Mouse (Mus musculus): ENCODE measurements around the gene Rangrf. TPM values are rescaled to one million over a fixed set of nuclear protein-coding genes. Genes with fewer than 3 reads are reported as not detected.

The Rangrf gene
- polyA plus RNA-seq, 1 experiment from 2014 or later = 27.6 TPM

- peak within 1 kb of the TSS; percentile 15 for H3K4me3 ChIP-seq
- H3K27me3 ChIP-seq = peaks cover 50% of the 10 kb centered on the region
- peaks cover 17% of the 10 kb centered on the region for H3K4me1 ChIP-seq (replicated peaks)
- no peaks in the 10 kb centered on the region for H3K36me3 ChIP-seq
- no peak for ATAC-seq (ENCODE audit: low read depth)
- no peaks in the 10 kb centered on the region for H3K9me3 ChIP-seq
- 0 out of 2 replicates have a peak within 1 kb of the TSS, but pooled peaks have one; percentile 9 for H3K27ac ChIP-seq (replicated peaks)
- 0 out of 2 replicates have a peak within 1 kb of the TSS, but pooled peaks have one; percentile 38 for H3K9ac ChIP-seq
- peak within 1 kb of the TSS; percentile 21; the same call in 1 of the 2 replicates for H3K4me2 ChIP-seq
- WGBS = 40% methylated on average over 8 of the region's 8 CpGs
Observed at GRCm38 (mm10) chr11:68957308-68957707, 17.7 kb downstream of the Rangrf start, which contains the start of gene Arhgef15. Gene Arhgef15 (minus strand): TSS chr11:68957480.

GRCm38 (mm10) chr11:68956697-68957096 is 18.3 kb downstream of the Rangrf start:
- peaks cover 55% of the 10 kb centered on the region for H3K27me3 ChIP-seq
- peak overlapping the region; percentile 21; the same call in 1 of the 2 replicates for H3K4me2 ChIP-seq

DNA sequence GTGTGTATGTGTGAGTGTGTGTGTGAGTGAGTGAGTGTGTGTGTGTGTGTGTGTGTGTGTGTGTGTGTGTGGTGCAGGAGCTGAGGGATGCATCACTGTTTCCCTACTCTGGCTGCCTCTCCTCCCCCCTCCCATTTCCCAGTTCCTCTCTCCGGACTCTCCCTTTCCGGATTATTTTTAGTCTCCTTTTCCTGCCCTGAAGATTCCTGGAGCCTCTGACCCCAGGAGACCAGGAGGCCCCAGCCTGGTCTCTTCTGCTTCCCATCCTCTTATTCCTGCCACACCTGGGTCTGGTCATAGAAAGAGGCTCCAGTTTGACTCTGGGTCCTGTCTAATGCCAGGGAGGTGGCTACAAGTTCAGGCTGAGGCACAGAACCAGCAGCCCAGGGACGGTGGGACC is 18.9 kb downstream of the Rangrf start:
- H3K9ac ChIP-seq = peak overlapping the region; percentile 38; the same call in 1 of the 2 replicates
- WGBS = 61% methylated on average over 3 of the region's 3 CpGs
- H3K9me3 ChIP-seq = no peaks in the 10 kb centered on the region
- no peaks in the 10 kb centered on the region for H3K36me3 ChIP-seq
- H3K4me2 ChIP-seq = peak overlapping the region; percentile 21; the same call in 1 of the 2 replicates
- 0 out of 2 replicates have a peak overlapping the region, but pooled peaks have one; percentile 9 for H3K27ac ChIP-seq (replicated peaks)
- peaks cover 61% of the 10 kb centered on the region for H3K27me3 ChIP-seq
- ATAC-seq (ENCODE audit: low read depth) = no peak
- H3K4me1 ChIP-seq (replicated peaks) = peaks cover 17% of the 10 kb centered on the region
- peak overlapping the region; percentile 15; the same call in 1 of the 2 replicates for H3K4me3 ChIP-seq

More at GRCm38 (mm10) chr11:68956697-68957096, 18.3 kb downstream of the Rangrf start:
- Histone ChIP-seq H3K9ac (0 out of 2 replicates have a peak overlapping the region, but pooled peaks have one; percentile 38), H3K36me3 (no peaks in the 10 kb centered on the region), H3K9me3 (no peaks in the 10 kb centered on the region), H3K4me1 (replicated peaks) (peaks cover 17% of the 10 kb centered on the region), H3K27ac (replicated peaks) (0 out of 2 replicates have a peak overlapping the region, but pooled peaks have one; percentile 9), H3K4me3 (peak overlapping the region; percentile 15)
- ATAC-seq (ENCODE audit: low read depth) = no peak
- 31% methylated on average over 13 of the region's 13 CpGs for WGBS

GRCm38 (mm10) chr11:68955473-68955872 is 19.5 kb downstream of the Rangrf start:
- H3K36me3 ChIP-seq = no peaks in the 10 kb centered on the region
- H3K27ac ChIP-seq (replicated peaks) = no peak overlapping the region
- 0 out of 2 replicates have a peak overlapping the region, but pooled peaks have one; percentile 33 for H3K4me3 ChIP-seq
- 74% methylated on average over 5 of the region's 5 CpGs for WGBS
- ATAC-seq (ENCODE audit: low read depth) = peak; percentile 65; the same call in 1 of the 2 replicates
- H3K9ac ChIP-seq = peak overlapping the region; percentile 62
- H3K4me1 ChIP-seq (replicated peaks) = peaks cover 17% of the 10 kb centered on the region
- peak overlapping the region; percentile 60 for H3K4me2 ChIP-seq
- H3K27me3 ChIP-seq = peaks cover 65% of the 10 kb centered on the region
- no peaks in the 10 kb centered on the region for H3K9me3 ChIP-seq

DNA sequence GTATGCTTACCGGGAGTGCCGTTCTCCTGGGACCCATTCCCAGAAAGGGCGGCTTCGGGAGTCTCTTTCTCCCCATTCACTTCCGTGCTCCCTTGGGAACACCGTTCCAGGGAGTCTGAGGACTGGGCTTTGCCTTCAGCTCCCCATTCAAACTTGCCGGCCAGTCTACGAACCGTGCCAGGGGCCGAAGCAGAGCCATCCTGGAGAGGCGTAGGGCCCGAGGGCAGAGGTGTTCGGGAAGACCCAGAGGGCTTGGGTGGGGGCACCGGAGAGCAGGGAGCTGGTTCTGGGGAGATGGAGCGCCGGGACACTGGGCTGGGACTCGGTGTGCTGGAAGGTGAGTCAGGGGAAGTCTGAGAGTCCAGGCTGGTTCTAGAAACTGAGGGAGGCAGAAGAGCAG is 20.6 kb downstream of the Rangrf start:
- H3K27me3 ChIP-seq = peaks cover 70% of the 10 kb centered on the region
- ATAC-seq (ENCODE audit: low read depth) = 0 out of 2 replicates have a peak, but pooled peaks have one; percentile 29
- under 1% methylated on average over 17 of the region's 17 CpGs for WGBS

DNA sequence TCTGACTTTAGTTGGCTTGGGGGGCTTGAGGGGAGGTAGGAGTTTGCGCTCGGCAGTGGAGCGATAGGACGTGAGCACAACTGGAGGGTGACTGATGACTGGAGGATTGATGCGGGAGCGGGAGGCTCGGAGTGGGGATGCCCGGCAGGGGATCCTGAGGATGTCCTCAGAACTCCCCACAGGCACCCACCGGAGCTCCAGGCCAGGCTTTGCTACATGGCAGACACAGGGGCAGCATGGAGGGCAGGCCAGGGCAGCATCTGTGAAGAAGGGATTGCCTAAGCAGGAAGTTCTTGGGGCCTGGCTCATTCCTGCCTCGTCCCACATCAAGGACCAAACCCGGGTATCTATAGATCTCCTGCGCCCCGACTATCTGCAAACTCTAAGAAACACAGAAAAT is 21.1 kb downstream of the Rangrf start:
- Histone ChIP-seq H3K27ac (replicated peaks) (no peak overlapping the region), H3K4me1 (replicated peaks) (peaks cover 17% of the 10 kb centered on the region), H3K4me2 (peak overlapping the region; percentile 60), H3K4me3 (peak overlapping the region; percentile 33), H3K27me3 (peaks cover 70% of the 10 kb centered on the region), H3K36me3 (no peaks in the 10 kb centered on the region), H3K9me3 (no peaks in the 10 kb centered on the region), H3K9ac (no peak overlapping the region; the same call in 1 of the 2 replicates)
- 5% methylated on average over 13 of the region's 13 CpGs for WGBS
- no peak for ATAC-seq (ENCODE audit: low read depth)

More for the DNA sequence above, 20.6 kb downstream of the Rangrf start:
- Histone ChIP-seq H3K27ac (replicated peaks) (no peak overlapping the region), H3K9ac (peak overlapping the region; percentile 62), H3K4me3 (peak overlapping the region; percentile 33), H3K9me3 (no peaks in the 10 kb centered on the region), H3K4me1 (replicated peaks) (peaks cover 17% of the 10 kb centered on the region), H3K4me2 (peak overlapping the region; percentile 60), H3K36me3 (no peaks in the 10 kb centered on the region)

- Histone ChIP-seq H3K36me3 (peaks cover 13% of the 10 kb centered on the region; the same call in 1 of the 2 replicates), H3K4me3 (peak overlapping the region; percentile 41), H3K4me1 (replicated peaks) (peaks cover 13% of the 10 kb centered on the region), H3K27ac (replicated peaks) (peak overlapping the region; percentile 83), H3K9ac (peak overlapping the region; percentile 73), H3K9me3 (no peaks in the 10 kb centered on the region), H3K4me2 (peak overlapping the region; percentile 54), H3K27me3 (peaks cover 35% of the 10 kb centered on the region)
- ATAC-seq (ENCODE audit: low read depth) = peak; percentile 86
- 11% methylated on average over 12 of the region's 12 CpGs for WGBS
Observed at GRCm38 (mm10) chr11:68947542-68947993, 27.4 kb downstream of the Rangrf start.

DNA sequence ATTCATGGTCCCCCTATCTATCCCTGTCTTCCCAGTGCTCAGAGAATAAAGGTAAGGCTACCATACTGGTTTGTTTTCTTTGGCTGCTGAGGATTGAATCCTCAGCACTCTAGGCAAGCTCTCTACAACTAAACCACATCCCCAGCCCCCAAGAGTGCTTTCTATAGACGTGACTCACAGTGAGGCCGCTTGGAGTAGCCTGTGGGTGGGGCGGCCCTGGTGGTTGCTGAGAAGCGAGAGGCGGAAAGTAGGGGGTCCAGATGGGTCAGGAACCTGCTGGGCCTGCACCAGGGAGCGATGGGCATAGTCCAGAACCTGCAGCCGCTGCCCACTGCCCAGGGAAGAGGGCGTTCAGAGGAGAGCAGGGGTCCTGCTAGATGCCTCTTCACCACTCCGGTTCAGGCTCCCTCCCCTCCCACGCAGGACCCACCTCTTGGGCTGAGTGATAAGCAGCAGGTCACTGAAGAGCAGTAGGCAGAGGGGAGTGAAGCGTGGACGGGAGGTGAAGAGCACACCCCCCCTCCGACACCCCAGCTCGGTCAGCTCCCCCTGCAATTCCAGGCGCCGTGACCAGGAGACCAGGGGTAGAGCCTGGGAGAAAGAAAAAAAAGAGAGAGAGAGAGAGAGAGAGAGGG is 28.1 kb downstream of the Rangrf start:
- Histone ChIP-seq H3K9ac (peak overlapping the region; percentile 73), H3K9me3 (no peaks in the 10 kb centered on the region), H3K36me3 (peaks cover 13% of the 10 kb centered on the region; the same call in 1 of the 2 replicates), H3K4me1 (replicated peaks) (peaks cover 13% of the 10 kb centered on the region), H3K4me2 (peak overlapping the region; percentile 54), H3K27ac (replicated peaks) (peak overlapping the region; percentile 83), H3K27me3 (peaks cover 31% of the 10 kb centered on the region), H3K4me3 (peak overlapping the region; percentile 41)
- ATAC-seq (ENCODE audit: low read depth) = peak; percentile 63
- 9% methylated on average over 15 of the region's 16 CpGs for WGBS

DNA sequence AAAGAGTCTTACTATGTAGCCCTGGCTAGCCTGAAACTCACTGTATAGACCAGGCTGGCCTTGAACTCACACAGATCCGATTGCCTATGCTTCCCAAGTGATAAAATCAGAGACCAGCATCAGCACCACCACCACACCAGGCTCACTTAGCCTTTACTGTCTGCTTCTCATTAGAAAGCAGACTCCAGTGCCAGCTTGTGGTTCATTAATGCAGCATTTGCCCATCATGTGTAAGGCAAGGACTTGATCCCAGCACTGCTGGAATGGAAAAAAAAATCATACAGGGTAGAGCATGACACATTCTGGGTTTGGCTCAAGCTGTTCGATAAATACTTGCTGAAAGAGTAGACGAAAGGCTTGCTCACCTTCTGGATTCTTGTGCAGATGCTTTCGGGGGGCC is 29.0 kb downstream of the Rangrf start:
- Histone ChIP-seq H3K36me3 (peaks cover 13% of the 10 kb centered on the region; the same call in 1 of the 2 replicates), H3K4me2 (peak overlapping the region; percentile 54), H3K4me3 (peak overlapping the region; percentile 41), H3K9me3 (no peaks in the 10 kb centered on the region), H3K27ac (replicated peaks) (0 out of 2 replicates have a peak overlapping the region, but pooled peaks have one; percentile 83), H3K4me1 (replicated peaks) (peaks cover 16% of the 10 kb centered on the region), H3K27me3 (peaks cover 22% of the 10 kb centered on the region), H3K9ac (peak overlapping the region; percentile 73; the same call in 1 of the 2 replicates)
- no peak for ATAC-seq (ENCODE audit: low read depth)
- WGBS = 86% methylated on average over 4 of the region's 4 CpGs

- H3K9me3 ChIP-seq = no peaks in the 10 kb centered on the region
- WGBS = 78% methylated on average over 2 of the region's 2 CpGs
- H3K27me3 ChIP-seq = peaks cover 19% of the 10 kb centered on the region
- H3K4me2 ChIP-seq = no peak overlapping the region
- peaks cover 13% of the 10 kb centered on the region; the same call in 1 of the 2 replicates for H3K36me3 ChIP-seq
- no peak overlapping the region for H3K27ac ChIP-seq (replicated peaks)
- H3K4me3 ChIP-seq = no peak overlapping the region
- no peak for ATAC-seq (ENCODE audit: low read depth)
- H3K4me1 ChIP-seq (replicated peaks) = peaks cover 24% of the 10 kb centered on the region
- no peak overlapping the region for H3K9ac ChIP-seq
Observed at GRCm38 (mm10) chr11:68945245-68945644, 29.7 kb downstream of the Rangrf start.

- Histone ChIP-seq H3K27ac (replicated peaks) (no peak overlapping the region), H3K4me1 (replicated peaks) (peaks cover 31% of the 10 kb centered on the region), H3K27me3 (peaks cover 14% of the 10 kb centered on the region), H3K36me3 (peaks cover 13% of the 10 kb centered on the region; the same call in 1 of the 2 replicates), H3K9me3 (no peaks in the 10 kb centered on the region), H3K4me3 (no peak overlapping the region), H3K9ac (no peak overlapping the region), H3K4me2 (no peak overlapping the region)
- WGBS = 88% methylated on average over 8 of the region's 8 CpGs
- no peak for ATAC-seq (ENCODE audit: low read depth)
Observed at GRCm38 (mm10) chr11:68942731-68943130, 32.3 kb downstream of the Rangrf start.

DNA sequence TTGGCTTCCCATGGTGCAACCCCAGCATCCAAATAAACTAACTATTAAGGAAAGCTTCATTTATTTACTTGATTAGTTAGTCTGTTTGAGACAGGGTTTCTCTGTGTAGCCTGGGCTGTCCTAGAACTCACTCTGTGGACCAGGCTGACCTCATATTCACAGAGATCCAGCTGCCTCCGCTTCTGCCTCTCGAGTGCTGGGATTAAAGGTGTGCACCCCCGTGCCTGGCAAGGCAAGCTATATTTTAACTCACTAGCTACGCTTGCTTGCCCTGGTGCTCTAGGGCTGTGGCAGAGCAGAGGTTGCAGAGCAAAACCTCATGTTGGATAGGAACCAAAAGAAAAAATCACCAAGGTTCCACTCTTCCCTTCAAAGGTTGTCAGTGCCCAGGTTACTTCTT is 34.5 kb downstream of the Rangrf start:
- Histone ChIP-seq H3K27ac (replicated peaks) (peak overlapping the region; percentile 83), H3K9me3 (no peaks in the 10 kb centered on the region), H3K4me2 (peak overlapping the region; percentile 62), H3K9ac (peak overlapping the region; percentile 74), H3K4me1 (replicated peaks) (peaks cover 18% of the 10 kb centered on the region), H3K4me3 (peak overlapping the region; percentile 52), H3K36me3 (peaks cover 13% of the 10 kb centered on the region; the same call in 1 of the 2 replicates), H3K27me3 (no peaks in the 10 kb centered on the region)
- ATAC-seq (ENCODE audit: low read depth) = no peak
- 59% methylated on average over 4 of the region's 4 CpGs for WGBS

Data from neural tube, embryonic 13.5 days (tissue).